Mouse (Mus musculus) urinary bladder, postnatal 10 days (tissue): ENCODE data around the gene Prss33.
"Not testable (repeated sequence)": the region's sequence is repeated elsewhere in the genome, so short reads cannot be mapped to it uniquely, and the experiment has no call there.

Source experiments
- DNase-seq: peaks from one replicate; pipeline ENCODE4 v3.0.0; 2022; ENCODE audit warnings: low spot score

Prss33 gene

DNA sequence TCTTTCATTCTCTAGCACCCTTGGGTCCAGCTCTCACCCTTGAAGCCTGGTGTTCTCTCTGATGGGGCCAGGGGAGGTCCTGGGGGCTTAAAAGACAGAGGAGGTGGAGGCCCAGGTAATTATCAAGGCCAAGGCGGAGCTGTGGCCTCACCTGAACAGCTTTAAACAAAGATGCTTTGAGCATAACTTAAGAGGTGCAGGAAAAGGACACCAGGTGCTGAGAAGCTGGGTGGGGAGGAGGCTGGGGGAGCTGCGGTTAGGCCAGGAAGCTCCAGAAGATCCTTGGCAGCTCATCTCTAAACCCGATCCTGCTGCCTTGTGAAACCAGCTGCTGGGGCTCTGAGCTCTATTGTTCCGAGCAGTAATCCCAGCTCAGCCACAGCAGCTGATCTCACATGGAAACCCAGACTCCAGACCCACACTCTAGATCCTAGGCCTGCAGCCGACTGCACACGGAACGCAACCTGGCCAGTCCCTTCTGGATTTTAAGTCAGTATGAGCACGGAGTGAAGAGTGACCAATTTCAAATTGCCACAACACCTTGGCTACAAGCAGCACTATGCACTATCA, at the start of gene Prss33:
Gene Prss33, minus strand, starts transcription at position 51 of the 570 bp plus-strand sequence.
- no peak for DNase-seq

- DNase-seq = not testable (repeated sequence)
Measured at GRCm38 (mm10) chr17:23880576-23880975, 44.7 kb upstream of the Prss33 start, which contains the start of the genes Dcpp1 and Dcpp2. Dcpp1 (plus strand) TSS chr17:23880876. Dcpp2 (plus strand) TSS chr17:23880880.

GRCm38 (mm10) chr17:23877166-23877565, 41.3 kb upstream of the Prss33 start:
- no peak for DNase-seq

DNA sequence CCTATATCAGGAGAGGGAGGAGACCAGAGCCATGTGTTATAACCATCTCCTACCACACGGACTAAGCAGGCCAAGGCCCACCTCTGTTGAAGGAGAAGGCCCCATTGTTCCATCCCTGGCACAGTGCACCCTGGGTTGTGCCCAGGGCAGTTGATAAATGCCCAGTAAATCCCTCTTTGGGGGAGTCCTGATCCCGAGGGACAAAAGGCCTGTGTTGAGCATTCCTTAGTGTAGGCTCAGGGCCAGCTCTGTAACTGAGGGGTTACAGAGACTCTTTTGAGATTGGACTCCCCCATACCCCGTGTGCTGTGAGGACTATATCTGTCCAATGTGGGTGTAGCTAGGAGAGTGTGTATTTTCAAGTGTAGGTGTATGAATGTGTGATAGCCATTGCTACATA, 40.9 kb upstream of the Prss33 start:
- DNase-seq = no peak

- no peak for DNase-seq
Measured at GRCm38 (mm10) chr17:23873884-23874856, 38.3 kb upstream of the Prss33 start.

- no peak for DNase-seq
Measured at GRCm38 (mm10) chr17:23868513-23868912, 32.7 kb upstream of the Prss33 start.

- no peak for DNase-seq
Measured at GRCm38 (mm10) chr17:23867756-23868155, 31.9 kb upstream of the Prss33 start, which contains the start of gene Prss21. Prss21 (plus strand) TSS chr17:23868056.

DNA sequence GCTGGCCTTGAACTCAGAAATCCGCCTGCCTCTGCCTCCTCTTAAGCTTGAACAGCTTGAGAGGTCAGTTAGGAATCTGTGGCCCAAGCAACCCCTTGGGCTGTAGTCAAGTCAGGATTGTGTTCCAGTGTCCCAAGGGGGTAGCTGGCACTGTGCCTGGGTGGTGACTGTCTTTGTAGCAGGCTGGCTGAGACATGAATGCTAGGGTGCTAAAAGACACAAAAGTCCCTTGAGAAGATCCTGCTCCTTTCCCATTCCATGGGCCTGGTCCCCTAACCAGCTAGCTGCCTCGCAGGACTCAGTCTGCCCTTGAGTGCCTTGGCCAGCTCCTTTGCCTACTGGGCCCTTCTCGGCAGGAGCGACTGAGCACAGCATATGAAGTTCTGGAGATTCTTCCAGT, 27.1 kb upstream of the Prss33 start:
- no peak for DNase-seq

- DNase-seq = no peak
Measured at GRCm38 (mm10) chr17:23857913-23858312, 22.1 kb upstream of the Prss33 start.

GRCm38 (mm10) chr17:23857193-23857592, 21.3 kb upstream of the Prss33 start:
- DNase-seq = no peak

DNA sequence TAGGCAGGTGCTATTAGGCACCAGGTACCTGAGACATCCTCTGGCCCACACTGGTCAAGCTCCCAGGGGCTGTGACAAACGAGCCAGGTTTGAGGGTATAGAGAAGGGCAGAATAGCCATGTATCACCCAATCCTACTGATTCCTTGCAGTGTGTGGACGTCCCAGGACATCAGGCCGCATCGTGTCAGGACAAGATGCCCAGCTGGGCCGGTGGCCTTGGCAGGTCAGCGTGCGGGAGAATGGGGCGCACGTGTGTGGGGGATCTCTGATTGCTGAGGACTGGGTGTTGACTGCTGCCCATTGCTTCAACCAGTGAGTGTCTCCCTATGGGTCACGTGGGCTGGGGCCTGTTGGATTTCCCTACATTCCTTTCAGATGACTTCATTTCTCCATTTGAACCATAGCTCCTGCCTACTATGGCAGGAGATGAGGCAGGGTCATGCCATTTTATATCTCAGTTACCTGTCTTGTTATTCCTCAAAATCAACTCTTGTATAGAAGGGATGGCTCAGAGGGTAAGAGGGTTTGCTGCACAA, 18.4 kb upstream of the Prss33 start:
- DNase-seq = no peak

GRCm38 (mm10) chr17:23853292-23853691, 17.4 kb upstream of the Prss33 start:
- no peak for DNase-seq

- no peak for DNase-seq
Measured at GRCm38 (mm10) chr17:23850853-23851749, 15.2 kb upstream of the Prss33 start.

DNA sequence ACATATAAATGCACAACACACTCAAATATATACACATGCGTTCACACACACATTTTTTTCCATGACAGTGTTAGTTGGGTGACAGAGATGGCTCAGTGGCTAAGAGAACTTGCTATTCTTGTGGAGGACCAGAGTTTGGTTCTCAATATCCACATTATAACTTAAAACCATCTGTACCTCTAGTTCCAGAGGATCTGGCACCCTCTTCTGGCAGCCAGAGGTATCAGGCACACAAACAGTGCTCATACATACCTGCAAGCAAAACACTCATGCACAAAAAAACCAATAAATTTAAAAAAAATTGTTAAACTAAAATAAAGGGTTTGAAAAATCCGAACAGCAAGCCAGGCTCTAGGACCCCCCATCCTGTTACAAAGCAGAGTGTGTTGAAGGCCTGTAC, 14.2 kb upstream of the Prss33 start:
- DNase-seq = no peak

- no peak for DNase-seq
Measured at GRCm38 (mm10) chr17:23843812-23844273, 8.0 kb upstream of the Prss33 start, which contains the start of the genes Prss32 and Prss41. Prss32 (plus strand) TSS chr17:23843855. Prss41 (minus strand) TSS chr17:23844172.

- no peak for DNase-seq
Measured at GRCm38 (mm10) chr17:23843141-23843811, 7.4 kb upstream of the Prss33 start.

GRCm38 (mm10) chr17:23841145-23841544, 5.3 kb upstream of the Prss33 start:
- DNase-seq = no peak

DNA sequence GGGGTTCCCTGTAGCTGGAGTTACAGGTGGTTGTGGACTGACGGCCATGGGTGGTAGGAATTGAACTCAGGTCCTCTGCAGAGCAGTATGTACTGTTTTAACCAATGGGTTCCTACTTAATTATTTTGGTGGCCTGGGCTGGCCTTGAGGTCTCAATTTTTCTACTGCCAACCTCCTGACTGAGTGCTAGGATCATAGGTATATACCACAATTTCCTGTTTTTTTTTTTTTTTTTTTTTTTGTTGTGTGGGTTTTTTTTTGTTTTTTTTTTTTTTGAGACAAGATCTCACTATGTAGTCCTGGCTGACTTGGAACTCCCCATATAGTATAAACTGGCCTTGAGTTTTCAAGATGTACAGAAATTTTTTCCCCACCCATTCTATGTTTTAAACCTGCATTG, 4.7 kb downstream of the Prss33 start:
- no peak for DNase-seq

- DNase-seq = no peak
Measured at GRCm38 (mm10) chr17:23829064-23829619, 6.7 kb downstream of the Prss33 start, which contains the start of gene Elob. Elob (minus strand) TSS chr17:23829136.

DNA sequence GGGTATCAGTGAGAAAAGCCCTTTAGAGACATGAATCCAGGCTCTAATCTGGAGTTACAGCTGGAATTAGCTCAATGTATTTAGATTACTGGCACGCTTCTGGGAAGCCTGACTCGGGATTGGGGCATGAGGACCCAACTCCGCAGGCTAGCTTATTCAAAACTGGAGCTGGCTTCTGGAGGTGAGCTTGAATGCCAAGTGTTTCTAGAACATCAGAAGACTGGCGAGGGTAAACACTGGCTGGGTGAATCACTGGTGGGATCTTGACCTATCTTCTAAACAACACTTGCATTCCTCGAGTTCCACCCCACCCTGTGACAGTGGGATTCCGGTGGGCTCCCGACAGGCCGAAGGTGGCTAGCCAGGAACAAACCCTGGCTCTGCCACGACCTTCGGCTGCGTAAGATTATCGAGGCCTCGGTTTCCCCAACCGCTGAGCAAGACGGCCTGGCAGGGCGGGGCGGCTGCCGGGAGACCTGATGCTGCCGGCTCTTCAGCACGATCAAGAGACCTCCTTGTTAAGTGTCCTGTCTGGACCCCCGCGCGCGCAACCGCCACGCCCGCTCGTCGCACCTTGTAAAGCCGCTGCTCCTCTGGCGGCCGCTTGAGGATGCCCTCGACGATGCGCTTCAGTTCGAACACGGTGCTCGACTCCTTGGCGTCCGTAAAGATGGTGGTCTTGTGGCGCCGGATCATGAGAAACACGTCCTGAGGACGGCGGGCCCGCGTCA, 7.4 kb downstream of the Prss33 start:
- no peak for DNase-seq
